Mouse (Mus musculus) cerebellum, adult 2 months (tissue): ENCODE measurements around the gene Ccnk.

ENCODE experiments used
- CTCF ChIP-seq: fragments of 200-500 bp; IDR thresholded peaks from 2 replicates; pipeline ENCODE4 v1.5.1; 2011; ENCODE audit warnings: low read depth, mild to moderate bottlenecking, control low read depth, low read length, moderate library complexity, borderline replicate concordance; ENCODE audit not compliant: insufficient read depth
- POLR2A ChIP-seq: fragments of 200-500 bp; IDR thresholded peaks from 2 replicates; pipeline ENCODE4 v1.6.1; 2011; ENCODE audit warnings: low read length, control low read depth, borderline replicate concordance; ENCODE audit not compliant: insufficient read depth

GRCm38 (mm10) chr12:108242243-108242745 lies 62.9 kb downstream of the Ccnk start:
- TF ChIP-seq POLR2A (no peak), CTCF (no peak)
